Mouse (Mus musculus) Patski (cell line): ENCODE data around the gene 7420426K07Rik. TPM values are rescaled to one million over a fixed set of nuclear protein-coding genes. Genes with fewer than 3 reads are reported as not detected.

ENCODE experiments used
- ATAC-seq: fragments of 100-300 bp; one replicate; pipeline ENCODE4 v1.8.0; 2021
- CTCF ChIA-PET: fragments of 350-600 bp; sonication (Branson Sonifier 250); formaldehyde crosslinking; loops from one replicate; lab custom pipeline; 2022; ENCODE audit warnings: inconsistent platforms; lab: Charles Lee
- POLR2A ChIA-PET: fragments of 350-600 bp; sonication (Branson Sonifier 250); formaldehyde crosslinking; loops from one replicate; lab custom pipeline; 2022; ENCODE audit warnings: antibody characterized with exemption, inconsistent platforms; lab: Charles Lee
- DNase-seq: peaks from one replicate; pipeline ENCODE4 v3.0.0-alpha.2; 2011; ENCODE audit warnings: low read depth, low spot score
- H3K27me3 ChIP-seq: fragments of 371-371 bp; one replicate; pipeline ENCODE4 v1.5.1; 2021
- CTCF ChIP-seq: fragments of 100-300 bp; IDR thresholded peaks from one replicate; pipeline ENCODE4 v1.5.1; 2021
- in situ Hi-C: fragments of 300-500 bp; cut with MboI; formaldehyde crosslinking; loops from 3 replicates; pipeline ENCODE4 v1.11.1; 2018; ENCODE audit warnings: low pct_unique_long_range_greater_than_20kb, mixed read lengths
- polyA plus RNA-seq: library from polyadenylated mRNA; unstranded; gene quantifications from one replicate; pipeline ENCODE4 v1.2.3, GENCODE M21; 2021

Gene 7420426K07Rik
- polyA plus RNA-seq, 1 experiment from 2014 or later, result not detected

- no peak for ATAC-seq
- in situ Hi-C loops, result no loop called here
- DNase-seq, result no peak
- ChIA-PET CTCF (interaction anchor here (1.2 kb wide), 1 partner anchor 12 kb away, joined by 3 read pairs; no protein-coding TSS in a partner anchor), POLR2A (no interaction called here)
- TF ChIP-seq CTCF, result no peak
- peaks cover 33% of the 10 kb centered on the region for H3K27me3 ChIP-seq
Observed at GRCm38 (mm10) chr9:98935190-98935909, 32.4 kb downstream of the 7420426K07Rik start.

GRCm38 (mm10) chr9:98939290-98939689 lies 36.4 kb downstream of the 7420426K07Rik start:
- in situ Hi-C loops, result no loop called here

GRCm38 (mm10) chr9:98952171-98953050 lies 49.5 kb downstream of the 7420426K07Rik start:
- peaks cover 43% of the 10 kb centered on the region for H3K27me3 ChIP-seq
- ChIA-PET POLR2A (no interaction called here), CTCF (interaction anchor here (0.7 kb wide), 1 partner anchor 12 kb away, joined by 3 read pairs; no protein-coding TSS in a partner anchor)
- in situ Hi-C loops, result no loop called here
- TF ChIP-seq CTCF, result no peak
- DNase-seq, result no peak
- ATAC-seq, result no peak

More at GRCm38 (mm10) chr9:98939290-98939689, 36.4 kb downstream of the 7420426K07Rik start:
- peaks cover 25% of the 10 kb centered on the region for H3K27me3 ChIP-seq
- ChIA-PET POLR2A (no interaction called here), CTCF (interaction anchor here (1.5 to 1.6 kb wide), 2 partner anchors 17 to 26 kb away, joined by 3 read pairs; no protein-coding TSS in a partner anchor)
- peak; percentile 67 for TF ChIP-seq CTCF
- DNase-seq (no peak), ATAC-seq (no peak)

GRCm38 (mm10) chr9:98953291-98953690 lies 50.4 kb downstream of the 7420426K07Rik start:
- in situ Hi-C loops, result no loop called here
- POLR2A ChIA-PET, result interaction anchor here (0.6 kb wide), 1 partner anchor 28 kb away, joined by 3 read pairs; no protein-coding TSS in a partner anchor
- no peak for ATAC-seq

GRCm38 (mm10) chr9:98953830-98954229 lies 50.9 kb downstream of the 7420426K07Rik start:
- no peak for TF ChIP-seq CTCF
- POLR2A ChIA-PET, result no interaction called here
- in situ Hi-C loops, result no loop called here
- peaks cover 57% of the 10 kb centered on the region for H3K27me3 ChIP-seq
- CTCF ChIA-PET, result no interaction called here
- no peak for ATAC-seq
- no peak for DNase-seq

More at GRCm38 (mm10) chr9:98953291-98953690, 50.4 kb downstream of the 7420426K07Rik start:
- CTCF ChIA-PET, result interaction anchor here (0.7 kb wide), 1 partner anchor 12 kb away, joined by 3 read pairs; no protein-coding TSS in a partner anchor
- H3K27me3 ChIP-seq, result peaks cover 52% of the 10 kb centered on the region
- TF ChIP-seq CTCF, result no peak
- no peak for DNase-seq

Other genes with a start within 250 kb of the 7420426K07Rik start
- gene Prr23a1, start 60.6 kb upstream of the 7420426K07Rik start, polyA plus RNA-seq, result not detected
- not detected for gene Prr23a2, start 46.6 kb upstream of the 7420426K07Rik start, polyA plus RNA-seq
- gene Prr23a3, start 38.4 kb upstream of the 7420426K07Rik start, polyA plus RNA-seq, result not detected
- 2.2 TPM for gene Foxl2, start 52.2 kb downstream of the 7420426K07Rik start, polyA plus RNA-seq
- 39.9 TPM for gene Faim, start 83.3 kb downstream of the 7420426K07Rik start, polyA plus RNA-seq
- not detected for gene Gm1123, start 132.6 kb downstream of the 7420426K07Rik start, polyA plus RNA-seq
- gene Pik3cb, start 237.5 kb downstream of the 7420426K07Rik start, polyA plus RNA-seq, result 24.5 TPM